Mouse (Mus musculus) MEL (cell line): ENCODE results near the gene Pkd2l1. TPM values are rescaled to one million over a fixed set of nuclear protein-coding genes. Genes with fewer than 3 reads are reported as not detected.
A peak's percentile ranks its signal among the peaks of the same experiment; 100 is the strongest.

Experiments
- DNase-seq: peaks from one replicate; pipeline ENCODE4 v3.0.0; 2011; ENCODE audit warnings: low read depth, low spot score
- H3K27ac ChIP-seq: 2 replicates; pipeline ENCODE4 v1.5.1; 2012; ENCODE audit warnings: low read depth, mild to moderate bottlenecking, control low read depth, low read length, moderate library complexity; ENCODE audit not compliant: control insufficient read depth
- H3K27me3 ChIP-seq, 2 experiments: fragments of 150-350 bp in 1 of 2; sonication (generic) in 1 of 2; 2 replicates each; pipeline ENCODE4 v1.6.1; 2012; ENCODE audit warnings: low read length in 2 of 2, mild to moderate bottlenecking in 2 of 2, improper control_type of control experiment in 1 of 2, moderate library complexity in 1 of 2; ENCODE audit not compliant: insufficient read depth in 2 of 2, control insufficient read depth in 1 of 2
- H3K36me3 ChIP-seq, 2 experiments: 2 replicates each; pipeline ENCODE4 v1.6.1; 2012 to 2014; ENCODE audit warnings: low read length in 2 of 2, improper control_type of control experiment in 1 of 2, inconsistent platforms in 1 of 2, mild to moderate bottlenecking in 1 of 2; ENCODE audit not compliant: insufficient read depth in 2 of 2, control insufficient read depth in 1 of 2
- H3K4me1 ChIP-seq, 2 experiments: fragments of 150-350 bp in 1 of 2; sonication (generic) in 1 of 2; 2 replicates each; pipeline ENCODE4 v1.6.1; 2012; ENCODE audit warnings: low read length in 2 of 2, improper control_type of control experiment in 1 of 2, mild to moderate bottlenecking in 1 of 2; ENCODE audit not compliant: insufficient read depth in 2 of 2, control insufficient read depth in 1 of 2
- H3K4me3 ChIP-seq, 2 experiments: fragments of 150-350 bp in 1 of 2; sonication (generic) in 1 of 2; 2 replicates each; pipeline ENCODE4 v1.5.1; 2012; ENCODE audit warnings: low read depth in 2 of 2, low read length in 2 of 2, mild to moderate bottlenecking in 2 of 2, moderate library complexity in 2 of 2, control low read depth in 1 of 2, improper control_type of control experiment in 1 of 2; ENCODE audit not compliant: control insufficient read depth in 1 of 2, insufficient read depth in 1 of 2
- H3K79me2 ChIP-seq: 2 replicates; pipeline ENCODE4 v1.6.1; 2012; ENCODE audit warnings: mild to moderate bottlenecking, low read length, moderate library complexity; ENCODE audit not compliant: control insufficient read depth, poor library complexity, insufficient read depth
- H3K9ac ChIP-seq: 2 replicates; pipeline ENCODE4 v1.6.1; 2012; ENCODE audit warnings: low read depth, mild to moderate bottlenecking, control low read depth, low read length, moderate library complexity; ENCODE audit not compliant: control insufficient read depth, poor library complexity, severe bottlenecking
- H3K9me3 ChIP-seq: fragments of 150-350 bp; sonication (generic); replicated peaks from 2 replicates; pipeline ENCODE4 v1.6.1; 2012; ENCODE audit warnings: mild to moderate bottlenecking, low read length, improper control_type of control experiment, moderate library complexity; ENCODE audit not compliant: insufficient read depth
- BHLHE40 ChIP-seq: IDR thresholded peaks from 2 replicates; pipeline ENCODE4 v1.6.1; 2012; ENCODE audit warnings: low read depth, mild to moderate bottlenecking, inconsistent platforms, low read length, improper control_type of control experiment, borderline replicate concordance
- CHD1 ChIP-seq: IDR thresholded peaks from 2 replicates; pipeline ENCODE4 v1.6.1; 2012; ENCODE audit warnings: low read depth, mild to moderate bottlenecking, inconsistent platforms, low read length, improper control_type of control experiment
- E2F4 ChIP-seq: IDR thresholded peaks from 2 replicates; pipeline ENCODE4 v1.6.1; 2011; ENCODE audit warnings: low read depth, low read length, improper control_type of control experiment, borderline replicate concordance
- ELF1 ChIP-seq: IDR thresholded peaks from 2 replicates; pipeline ENCODE4 v1.6.1; 2014; ENCODE audit warnings: low read depth, mild to moderate bottlenecking, inconsistent platforms, low read length, improper control_type of control experiment, moderate library complexity
- EP300 ChIP-seq, 2 experiments: IDR thresholded peaks; 2 replicates each; pipeline ENCODE4 v1.6.1; 2011; ENCODE audit warnings: improper control_type of control experiment in 2 of 2, low read length in 2 of 2, low read depth in 1 of 2, mild to moderate bottlenecking in 1 of 2
- ETS1 ChIP-seq: IDR thresholded peaks from 2 replicates; pipeline ENCODE4 v1.6.1; 2012; ENCODE audit warnings: low read depth, mild to moderate bottlenecking, inconsistent platforms, low read length, improper control_type of control experiment, moderate library complexity
- GABPA ChIP-seq: IDR thresholded peaks from 2 replicates; pipeline ENCODE4 v1.6.1; 2012; ENCODE audit warnings: low read depth, mild to moderate bottlenecking, inconsistent platforms, low read length, improper control_type of control experiment, moderate library complexity
- GATA1 ChIP-seq: IDR thresholded peaks from 2 replicates; pipeline ENCODE4 v1.6.1; 2011; ENCODE audit warnings: low read depth, low read length, improper control_type of control experiment
- HCFC1 ChIP-seq: IDR thresholded peaks from 2 replicates; pipeline ENCODE4 v1.6.1; 2012; ENCODE audit warnings: low read depth, mild to moderate bottlenecking, inconsistent platforms, low read length, improper control_type of control experiment, moderate library complexity
- JUND ChIP-seq: IDR thresholded peaks from 2 replicates; pipeline ENCODE4 v1.6.1; 2011; ENCODE audit warnings: low read depth, mild to moderate bottlenecking, improper control_type of control experiment, low read length
- MAX ChIP-seq: IDR thresholded peaks from 2 replicates; pipeline ENCODE4 v1.6.1; 2011; ENCODE audit warnings: low read length, improper control_type of control experiment
- MYB ChIP-seq: IDR thresholded peaks from 2 replicates; pipeline ENCODE4 v1.6.1; 2011; ENCODE audit warnings: mild to moderate bottlenecking, low read depth, low read length, improper control_type of control experiment
- MYC ChIP-seq: IDR thresholded peaks from 2 replicates; pipeline ENCODE4 v1.6.1; 2011; ENCODE audit warnings: low read depth, mild to moderate bottlenecking, low read length, improper control_type of control experiment, moderate library complexity
- NRF1 ChIP-seq: IDR thresholded peaks from 2 replicates; pipeline ENCODE4 v1.6.1; 2014; ENCODE audit warnings: low read depth, mild to moderate bottlenecking, inconsistent platforms, low read length, improper control_type of control experiment, moderate library complexity; ENCODE audit not compliant: poor library complexity, insufficient read depth, severe bottlenecking
- POLR2AphosphoS5 ChIP-seq: IDR thresholded peaks from 2 replicates; pipeline ENCODE4 v1.6.1; 2012; ENCODE audit warnings: low read depth, borderline replicate concordance, mild to moderate bottlenecking, inconsistent platforms, low read length, moderate library complexity, mixed read lengths
- TAL1 ChIP-seq: IDR thresholded peaks from 2 replicates; pipeline ENCODE4 v1.6.1; 2012; ENCODE audit warnings: mild to moderate bottlenecking, inconsistent platforms, low read length, moderate library complexity, mixed read lengths
- TBP ChIP-seq: IDR thresholded peaks from 2 replicates; pipeline ENCODE4 v1.8.0; 2011; ENCODE audit warnings: low read depth, low read length, improper control_type of control experiment
- TCF12 ChIP-seq: IDR thresholded peaks from 2 replicates; pipeline ENCODE4 v1.6.1; 2014; ENCODE audit warnings: low read depth, mild to moderate bottlenecking, inconsistent platforms, low read length, improper control_type of control experiment, moderate library complexity
- ZC3H11A ChIP-seq: IDR thresholded peaks from 2 replicates; pipeline ENCODE4 v1.6.1; 2012; ENCODE audit warnings: low read depth, mild to moderate bottlenecking, inconsistent platforms, low read length, improper control_type of control experiment
- ZKSCAN1 ChIP-seq: IDR thresholded peaks from 2 replicates; pipeline ENCODE4 v1.6.1; 2012; ENCODE audit warnings: low read depth, mild to moderate bottlenecking, inconsistent platforms, low read length, improper control_type of control experiment, moderate library complexity
- polyA plus RNA-seq, 2 experiments: library from polyadenylated mRNA; stranded (reverse) in 1 of 2; unstranded in 1 of 2; fragments of >175 nt in 1 of 2; fragments of >200 nt in 1 of 2; gene quantifications; 2 replicates each; pipeline versions ENCODE4 v1.2.1 to v1.2.4; 2012; ENCODE audit warnings: low replicate concordance in 2 of 2, low read depth in 1 of 2; ENCODE audit not compliant: insufficient read length in 2 of 2, insufficient read depth in 1 of 2, missing spikeins in 1 of 2
- total RNA-seq: library from RNA; depleted of rRNA; stranded (reverse); fragments of 300-350 nt; gene quantifications from 2 replicates; pipeline ENCODE4 v1.2.3, GENCODE M21; 2012

Pkd2l1 gene
- total and polyA plus RNA-seq, 3 experiments, result not detected

- Histone ChIP-seq H3K4me3 (no peak overlapping the region), H3K27me3 (peaks cover 6 to 10% of the 10 kb centered on the region in 2 experiments), H3K9ac (no peak overlapping the region), H3K9me3 (no peaks in the 10 kb centered on the region), H3K36me3 (peaks cover 0 to 6% of the 10 kb centered on the region in 2 experiments; a peak in 2 of 4 replicates), H3K79me2 (no peaks in the 10 kb centered on the region), H3K27ac (no peak overlapping the region), H3K4me1 (0 out of 4 replicates have a peak, but pooled peaks cover 0 to 4% of the 10 kb centered on the region in 2 experiments)
- DNase-seq, result peak; percentile 64
- TF ChIP-seq MAX, result no peak
- TF ChIP-seq E2F4, result no peak
- peak; percentile 56; the same call in 1 of the 2 replicates for TF ChIP-seq ETS1
- no peak for TF ChIP-seq GATA1
- peak; percentile 31 to 36; a peak in 2 of 4 replicates for TF ChIP-seq EP300 (IDR thresholded peaks at IDR 0.05; ENCODE audit: low read depth in 1 of 2, low read length in 2 of 2)
- no peak for TF ChIP-seq CHD1
- 0 out of 2 replicates have a peak, but pooled peaks have one; percentile 28 for TF ChIP-seq ELF1
- TF ChIP-seq TAL1, result peak; percentile 45
Observed at GRCm38 (mm10) chr19:44176741-44177140, 15.5 kb downstream of the Pkd2l1 start.

GRCm38 (mm10) chr19:44174835-44175234, 17.4 kb downstream of the Pkd2l1 start:
- H3K27me3 ChIP-seq, result peaks cover 6 to 10% of the 10 kb centered on the region in 2 experiments
- H3K9ac ChIP-seq, result no peak overlapping the region
- H3K4me1 ChIP-seq, result 0 out of 4 replicates have a peak, but pooled peaks cover 0 to 4% of the 10 kb centered on the region in 2 experiments
- no peak for DNase-seq
- no peak overlapping the region for H3K27ac ChIP-seq
- H3K36me3 ChIP-seq, result peaks cover 0 to 6% of the 10 kb centered on the region in 2 experiments; a peak in 2 of 4 replicates
- TF ChIP-seq HCFC1 (no peak), NRF1 (no peak), E2F4 (no peak), MYC (no peak), JUND (no peak), GABPA (no peak), MYB (no peak), TCF12 (no peak), POLR2AphosphoS5 (no peak), TBP (no peak), BHLHE40 (no peak), ZC3H11A (no peak), ZKSCAN1 (no peak)
- H3K9me3 ChIP-seq, result no peaks in the 10 kb centered on the region
- no peak overlapping the region for H3K4me3 ChIP-seq
- no peaks in the 10 kb centered on the region for H3K79me2 ChIP-seq
